Comparison of ENCODE assay signal across 20 mouse cellular contexts in the genomic region with DNA sequence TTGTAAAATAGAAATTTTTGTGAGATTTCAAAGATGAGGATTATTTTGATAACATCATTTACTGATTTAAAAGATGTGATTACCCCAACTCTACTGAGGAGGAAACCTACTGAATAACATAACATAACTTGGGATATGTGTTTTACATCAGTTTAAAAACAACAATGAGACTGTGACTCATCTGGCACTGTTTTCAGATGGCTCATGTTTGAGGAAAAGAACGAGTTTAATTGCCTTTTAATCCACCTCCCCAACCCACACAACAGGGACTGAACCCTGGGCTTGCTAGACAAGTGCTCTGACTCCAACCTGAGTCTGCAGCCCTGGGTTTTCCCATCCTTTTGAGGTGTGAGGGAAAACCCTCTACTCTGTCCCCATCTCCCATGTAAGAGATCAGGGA.
"Had no signal": no experiment of that assay in that cellular context is flagged by ENCODE, and none has a peak within 500 bp of the region (broad histone marks: within the 10 kb centered on the region; RNA-seq: fewer than 3 reads in every experiment).

No protein-coding gene starts in this region.

- H3K4me2 ChIP-seq: limb, embryonic 13.5 days; liver, embryonic 12.5 days; liver, embryonic 15.5 days; lung, embryonic 15.5 days; midbrain, embryonic 12.5 days; midbrain, embryonic 15.5 days; stomach, embryonic 15.5 days had no signal

- H3K4me3 ChIP-seq: layer of hippocampus, adult 2 months; limb, embryonic 10.5 days; limb, embryonic 13.5 days; liver, embryonic 12.5 days; liver, embryonic 15.5 days; lung, embryonic 15.5 days; midbrain, embryonic 12.5 days; midbrain, embryonic 15.5 days; stomach, embryonic 15.5 days had no signal

- ATAC-seq: liver, embryonic 12.5 days; midbrain, embryonic 15.5 days had no signal

- H3K36me3 ChIP-seq: limb, embryonic 10.5 days; limb, embryonic 13.5 days; liver, embryonic 12.5 days; liver, embryonic 15.5 days; lung, embryonic 15.5 days; midbrain, embryonic 12.5 days; midbrain, embryonic 15.5 days; stomach, embryonic 15.5 days had no signal

- DNase-seq: kidney, adult 2 months; kidney, postnatal 25 days; layer of hippocampus, adult 9-11 months; liver; lung, adult 18-20 months; lung, postnatal 14 days; lung, postnatal 4 days; retina, postnatal 1 day; right cerebral cortex, postnatal 4 days; thymus, postnatal 25 days had no signal

- H3K9me3 ChIP-seq: limb, embryonic 10.5 days; limb, embryonic 13.5 days; liver, embryonic 12.5 days; liver, embryonic 15.5 days; lung, embryonic 15.5 days; midbrain, embryonic 12.5 days; midbrain, embryonic 15.5 days; stomach, embryonic 15.5 days had no signal

- H3K4me1 ChIP-seq: liver, embryonic 12.5 days; liver, embryonic 15.5 days had no signal

- H3K9ac ChIP-seq: limb, embryonic 13.5 days; liver, embryonic 12.5 days; liver, embryonic 15.5 days; lung, embryonic 15.5 days; midbrain, embryonic 12.5 days; midbrain, embryonic 15.5 days; stomach, embryonic 15.5 days had no signal

- H3K27me3 ChIP-seq: limb, embryonic 13.5 days; lung, embryonic 15.5 days; midbrain, embryonic 12.5 days; midbrain, embryonic 15.5 days; stomach, embryonic 15.5 days had no signal

- H3K27ac ChIP-seq: kidney, postnatal 0 days; layer of hippocampus, adult 2 months; limb, embryonic 10.5 days; limb, embryonic 13.5 days; liver, embryonic 12.5 days; liver, embryonic 15.5 days; lung, embryonic 15.5 days; midbrain, embryonic 12.5 days; midbrain, embryonic 15.5 days; stomach, embryonic 15.5 days had no signal
